Mouse (Mus musculus): Measurements from ENCODE around the gene Adprhl1. TPM values are rescaled to one million over a fixed set of nuclear protein-coding genes. Genes with fewer than 3 reads are reported as not detected.

The Adprhl1 gene
- polyA plus RNA-seq, 1 experiment: 22.8 TPM

- H3K4me1 ChIP-seq (ENCODE audit: control insufficient read depth, insufficient read depth, insufficient read length, low read length): peaks cover 11% of the 10 kb centered on the region; the same call in 1 of the 2 replicates
- no peak overlapping the region for H3K4me3 ChIP-seq (ENCODE audit: insufficient read depth, low read depth, low read length)
- H3K27ac ChIP-seq (replicated peaks; ENCODE audit: low read depth, low read length): no peak overlapping the region
These were observed 40.3 kb downstream of the Adprhl1 start for GRCm38 (mm10) chr8:13213479-13214268.

- H3K27ac ChIP-seq (replicated peaks; ENCODE audit: low read depth, low read length): peak overlapping the region; percentile 57
- H3K4me3 ChIP-seq (ENCODE audit: insufficient read depth, low read depth, low read length): no peak overlapping the region
- peaks cover 15% of the 10 kb centered on the region; the same call in 1 of the 2 replicates for H3K4me1 ChIP-seq (ENCODE audit: control insufficient read depth, insufficient read depth, insufficient read length, low read length)
These were observed 44.2 kb downstream of the Adprhl1 start for GRCm38 (mm10) chr8:13209770-13210169.

GRCm38 (mm10) chr8:13208627-13209355 is 45.2 kb downstream of the Adprhl1 start:
- Histone ChIP-seq H3K27ac (replicated peaks; ENCODE audit: low read depth, low read length) (peak overlapping the region; percentile 47; the same call in 1 of the 2 replicates), H3K4me1 (ENCODE audit: control insufficient read depth, insufficient read depth, insufficient read length, low read length) (peaks cover 21% of the 10 kb centered on the region; the same call in 1 of the 2 replicates), H3K4me3 (ENCODE audit: insufficient read depth, low read depth, low read length) (no peak overlapping the region)

- Histone ChIP-seq H3K27ac (replicated peaks; ENCODE audit: low read depth, low read length) (no peak overlapping the region), H3K4me3 (ENCODE audit: insufficient read depth, low read depth, low read length) (no peak overlapping the region), H3K4me1 (ENCODE audit: control insufficient read depth, insufficient read depth, insufficient read length, low read length) (peaks cover 15% of the 10 kb centered on the region; the same call in 1 of the 2 replicates)
These were observed 47.7 kb downstream of the Adprhl1 start for GRCm38 (mm10) chr8:13206290-13206689.

- Histone ChIP-seq H3K4me1 (ENCODE audit: control insufficient read depth, insufficient read depth, insufficient read length, low read length) (peaks cover 15% of the 10 kb centered on the region; the same call in 1 of the 2 replicates), H3K27ac (replicated peaks; ENCODE audit: low read depth, low read length) (peak overlapping the region; percentile 76), H3K4me3 (ENCODE audit: insufficient read depth, low read depth, low read length) (no peak overlapping the region)
These were observed 48.7 kb downstream of the Adprhl1 start for GRCm38 (mm10) chr8:13205311-13205710.

GRCm38 (mm10) chr8:13204371-13205140 is 49.4 kb downstream of the Adprhl1 start:
- Histone ChIP-seq H3K4me1 (ENCODE audit: control insufficient read depth, insufficient read depth, insufficient read length, low read length) (peaks cover 16% of the 10 kb centered on the region; the same call in 1 of the 2 replicates), H3K27ac (replicated peaks; ENCODE audit: low read depth, low read length) (peak overlapping the region; percentile 76), H3K4me3 (ENCODE audit: insufficient read depth, low read depth, low read length) (no peak overlapping the region)

- H3K4me3 ChIP-seq (ENCODE audit: insufficient read depth, low read depth, low read length): no peak overlapping the region
- H3K27ac ChIP-seq (replicated peaks; ENCODE audit: low read depth, low read length): peak overlapping the region; percentile 95
- peaks cover 13% of the 10 kb centered on the region; the same call in 1 of the 2 replicates for H3K4me1 ChIP-seq (ENCODE audit: control insufficient read depth, insufficient read depth, insufficient read length, low read length)
These were observed 50.5 kb downstream of the Adprhl1 start for GRCm38 (mm10) chr8:13203472-13203871.

GRCm38 (mm10) chr8:13202806-13203205 is 51.2 kb downstream of the Adprhl1 start:
- Histone ChIP-seq H3K27ac (replicated peaks; ENCODE audit: low read depth, low read length) (peak overlapping the region; percentile 95), H3K4me3 (ENCODE audit: insufficient read depth, low read depth, low read length) (peak overlapping the region; percentile 68), H3K4me1 (ENCODE audit: control insufficient read depth, insufficient read depth, insufficient read length, low read length) (peaks cover 13% of the 10 kb centered on the region; the same call in 1 of the 2 replicates)

GRCm38 (mm10) chr8:13202041-13202440 is 51.9 kb downstream of the Adprhl1 start:
- Histone ChIP-seq H3K4me1 (ENCODE audit: control insufficient read depth, insufficient read depth, insufficient read length, low read length) (peaks cover 13% of the 10 kb centered on the region; the same call in 1 of the 2 replicates), H3K4me3 (ENCODE audit: insufficient read depth, low read depth, low read length) (peak overlapping the region; percentile 68), H3K27ac (replicated peaks; ENCODE audit: low read depth, low read length) (peak overlapping the region; percentile 95)

- Histone ChIP-seq H3K4me1 (ENCODE audit: control insufficient read depth, insufficient read depth, insufficient read length, low read length) (peaks cover 13% of the 10 kb centered on the region; the same call in 1 of the 2 replicates), H3K4me3 (ENCODE audit: insufficient read depth, low read depth, low read length) (peak overlapping the region; percentile 68), H3K27ac (replicated peaks; ENCODE audit: low read depth, low read length) (peak overlapping the region; percentile 73)
These were observed 53.0 kb downstream of the Adprhl1 start for GRCm38 (mm10) chr8:13201013-13201334.

- Histone ChIP-seq H3K27ac (replicated peaks; ENCODE audit: low read depth, low read length) (peak within 1 kb of the TSS; percentile 73), H3K4me3 (ENCODE audit: insufficient read depth, low read depth, low read length) (peak within 1 kb of the TSS; percentile 86)
These were observed 53.5 kb downstream of the Adprhl1 start, which contains the start of gene Grtp1 for GRCm38 (mm10) chr8:13200301-13201012. Gene Grtp1, minus strand, starts transcription at chr8:13200620.

GRCm38 (mm10) chr8:13199385-13200061 is 54.4 kb downstream of the Adprhl1 start:
- Histone ChIP-seq H3K4me3 (ENCODE audit: insufficient read depth, low read depth, low read length) (peak overlapping the region; percentile 86), H3K27ac (replicated peaks; ENCODE audit: low read depth, low read length) (no peak overlapping the region), H3K4me1 (ENCODE audit: control insufficient read depth, insufficient read depth, insufficient read length, low read length) (peaks cover 8% of the 10 kb centered on the region; the same call in 1 of the 2 replicates)

More at GRCm38 (mm10) chr8:13200301-13201012, 53.5 kb downstream of the Adprhl1 start, which contains the start of gene Grtp1:
- peaks cover 13% of the 10 kb centered on the region; the same call in 1 of the 2 replicates for H3K4me1 ChIP-seq (ENCODE audit: control insufficient read depth, insufficient read depth, insufficient read length, low read length)

- Histone ChIP-seq H3K4me3 (ENCODE audit: insufficient read depth, low read depth, low read length) (no peak overlapping the region), H3K4me1 (ENCODE audit: control insufficient read depth, insufficient read depth, insufficient read length, low read length) (0 out of 2 replicates have a peak, but pooled peaks cover 3% of the 10 kb centered on the region), H3K27ac (replicated peaks; ENCODE audit: low read depth, low read length) (no peak overlapping the region)
These were observed 56.5 kb downstream of the Adprhl1 start for GRCm38 (mm10) chr8:13197493-13197892.
